Mouse (Mus musculus) monocyte, adult 5-6 weeks (primary cell): ENCODE data around the gene Atp6v1g2. TPM values are rescaled to one million over a fixed set of nuclear protein-coding genes. Genes with fewer than 3 reads are reported as not detected.

Experiments
- ATAC-seq: fragments of 153-309, 156-312 bp; replicated peaks from 2 replicates; pipeline ENCODE4 v1.8.0; 2017; ENCODE audit warnings: mild to moderate bottlenecking; ENCODE audit not compliant: low TSS enrichment, insufficient number of reproducible peaks, severe bottlenecking, poor library complexity, low FRiP score
- total RNA-seq: library from RNA; stranded (forward); fragments of 200-1000, 200-491, 200-594 nt; gene quantifications from 3 replicates; pipeline ENCODE4 v1.2.3, GENCODE M21; 2017

Atp6v1g2 gene
- total RNA-seq, 1 experiment from 2014 or later, result 6.5 TPM

- ATAC-seq, result peak; percentile 85
Observed at GRCm38 (mm10) chr17:35200398-35200797, 33.1 kb upstream of the Atp6v1g2 start.

GRCm38 (mm10) chr17:35201128-35201527 lies 32.3 kb upstream of the Atp6v1g2 start:
- ATAC-seq, result no peak

DNA sequence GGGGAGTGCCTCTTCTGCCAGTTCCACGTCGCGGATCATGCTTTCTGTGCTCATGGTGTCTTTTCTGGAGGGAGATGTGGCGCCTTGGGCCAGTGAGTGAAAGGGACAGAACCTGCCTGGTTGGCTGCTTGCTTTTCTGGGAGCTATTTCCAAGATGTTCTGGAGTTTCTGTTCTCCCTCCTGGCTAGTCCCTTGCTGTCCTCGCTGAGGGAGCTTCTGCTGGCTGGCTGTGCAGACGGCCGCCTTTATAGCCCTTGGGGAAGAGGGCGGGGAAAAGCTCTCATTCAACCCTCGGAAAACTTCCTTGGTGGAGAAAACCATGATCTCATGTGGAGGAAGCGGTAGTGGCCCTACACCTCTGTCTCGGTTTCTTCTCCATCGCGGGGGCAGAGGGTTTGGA lies 31.7 kb upstream of the Atp6v1g2 start, which contains the start of gene Tnf:
TSS of gene Tnf (minus strand) at position 221 of the 400 bp plus-strand sequence.
- peak; percentile 62 for ATAC-seq

- no peak for ATAC-seq
Observed at GRCm38 (mm10) chr17:35202442-35202841, 31.0 kb upstream of the Atp6v1g2 start.

DNA sequence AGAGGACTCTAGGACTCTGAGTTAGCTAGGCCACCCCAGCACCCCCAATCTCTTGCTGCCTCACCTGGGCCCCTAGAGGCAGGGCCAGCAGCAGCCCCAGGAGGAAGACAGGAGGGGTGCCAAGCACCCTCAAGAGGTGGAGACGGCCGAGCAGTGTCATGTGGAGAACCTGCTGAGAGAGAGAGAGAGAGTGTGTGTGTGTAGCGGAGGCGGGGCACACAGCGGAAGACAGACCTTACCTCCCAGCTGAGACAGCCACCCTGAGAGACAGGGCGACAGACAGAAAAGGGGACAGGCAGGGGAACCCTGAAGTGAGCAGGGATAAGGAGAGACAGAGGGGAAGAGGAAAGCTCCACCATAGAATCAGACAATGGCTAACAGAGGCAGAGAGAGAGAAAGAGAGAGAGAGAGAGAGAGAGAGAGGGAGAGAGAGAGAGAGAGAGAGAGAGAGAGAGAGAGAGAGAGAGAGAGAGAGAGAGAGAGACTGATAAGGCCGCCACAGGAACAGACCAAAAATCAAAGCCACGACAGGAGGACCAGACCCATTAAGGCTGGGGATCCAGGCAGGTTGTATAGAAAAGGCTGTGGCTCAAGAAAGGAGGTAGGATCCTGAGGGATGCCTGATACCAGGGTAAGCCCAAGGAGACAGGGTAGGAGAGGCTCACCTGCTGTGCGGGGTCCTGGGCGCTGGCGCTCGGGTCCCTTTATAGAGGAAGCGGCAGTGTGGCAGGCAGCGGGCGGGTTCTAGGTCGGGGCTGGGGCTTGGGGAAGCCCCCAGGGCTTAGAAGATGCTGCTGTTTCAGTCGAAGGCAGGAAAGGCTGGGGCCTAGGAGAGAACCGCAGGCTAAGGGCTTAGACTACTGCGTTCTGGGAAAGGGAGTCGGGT lies 28.7 kb upstream of the Atp6v1g2 start, which contains the start of gene Lta:
TSS of gene Lta (minus strand) at position 858 of the 886 bp plus-strand sequence.
- no peak for ATAC-seq

- no peak for ATAC-seq
Observed at GRCm38 (mm10) chr17:35205380-35205769, 28.1 kb upstream of the Atp6v1g2 start.

DNA sequence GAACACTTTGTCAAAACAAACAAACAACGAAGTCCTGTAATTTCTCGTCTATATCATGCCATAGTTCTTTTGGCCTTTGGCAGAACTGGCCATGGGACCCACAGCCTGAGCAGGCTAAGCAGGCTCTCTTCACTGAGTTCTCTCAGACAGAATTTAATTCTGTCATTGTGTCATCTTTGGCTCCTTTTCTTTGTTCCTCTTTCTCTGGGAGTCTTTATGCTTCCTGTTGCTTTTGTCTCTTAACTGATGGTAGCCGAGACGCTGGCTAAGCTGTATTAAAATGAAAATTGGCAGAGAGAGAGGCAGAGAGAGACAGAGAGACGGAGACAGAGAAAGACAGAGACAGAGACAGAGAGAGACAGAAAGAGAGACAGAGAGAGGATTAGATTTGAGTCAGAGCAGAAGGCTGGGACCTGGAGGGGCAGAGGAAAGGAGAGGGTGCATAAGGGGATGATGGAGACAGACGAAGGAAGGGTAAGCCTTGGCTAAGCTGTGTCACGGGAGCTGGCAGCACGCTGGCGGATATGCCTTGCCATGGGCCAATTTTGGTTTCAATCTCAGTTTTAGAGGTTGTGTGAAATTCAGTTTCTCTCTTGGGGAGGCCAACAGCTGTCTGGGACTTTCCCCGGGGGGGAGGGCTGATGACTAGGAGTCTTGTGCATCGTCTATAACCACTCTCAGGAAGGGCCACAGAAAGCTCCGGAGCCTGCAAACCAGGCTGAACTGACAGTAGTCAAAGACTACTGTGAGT lies 23.5 kb upstream of the Atp6v1g2 start:
- ATAC-seq, result peak; percentile 95

GRCm38 (mm10) chr17:35210593-35210992 lies 22.9 kb upstream of the Atp6v1g2 start:
- no peak for ATAC-seq

- ATAC-seq, result no peak
Observed at GRCm38 (mm10) chr17:35213071-35213470, 20.4 kb upstream of the Atp6v1g2 start.

DNA sequence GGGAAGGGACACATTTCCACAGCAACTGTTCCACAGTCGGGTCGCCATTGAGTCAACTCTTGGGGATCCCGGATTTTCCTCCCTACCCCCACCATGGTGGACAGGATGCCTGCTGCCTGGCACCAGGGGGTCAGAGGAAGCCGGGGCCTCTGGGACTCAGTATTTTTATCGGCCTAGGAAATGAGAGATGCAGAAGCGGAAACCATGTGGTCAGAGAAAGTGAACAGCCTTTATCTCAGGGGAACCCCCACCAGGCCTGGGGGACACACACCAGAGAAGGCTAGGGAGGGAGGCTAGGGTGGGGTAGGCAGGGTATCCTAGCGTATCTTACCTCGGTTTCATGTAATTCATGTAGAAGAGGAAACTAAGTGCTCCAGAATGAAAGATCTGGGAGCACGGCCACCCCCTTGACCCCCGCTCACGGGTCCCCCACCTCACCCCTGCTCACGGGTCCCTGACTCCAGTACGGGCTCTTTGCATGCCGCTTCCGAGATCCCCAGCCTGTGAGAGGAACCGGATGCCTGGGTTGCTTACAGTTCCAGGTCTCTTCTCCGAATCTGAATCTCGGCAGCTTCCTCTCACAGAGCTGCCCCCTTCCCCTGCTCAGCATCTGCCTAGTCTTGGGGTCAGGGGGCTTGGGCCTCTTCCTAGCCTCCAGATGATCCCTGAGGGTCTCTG lies 14.8 kb upstream of the Atp6v1g2 start:
- ATAC-seq, result peak; percentile 50

DNA sequence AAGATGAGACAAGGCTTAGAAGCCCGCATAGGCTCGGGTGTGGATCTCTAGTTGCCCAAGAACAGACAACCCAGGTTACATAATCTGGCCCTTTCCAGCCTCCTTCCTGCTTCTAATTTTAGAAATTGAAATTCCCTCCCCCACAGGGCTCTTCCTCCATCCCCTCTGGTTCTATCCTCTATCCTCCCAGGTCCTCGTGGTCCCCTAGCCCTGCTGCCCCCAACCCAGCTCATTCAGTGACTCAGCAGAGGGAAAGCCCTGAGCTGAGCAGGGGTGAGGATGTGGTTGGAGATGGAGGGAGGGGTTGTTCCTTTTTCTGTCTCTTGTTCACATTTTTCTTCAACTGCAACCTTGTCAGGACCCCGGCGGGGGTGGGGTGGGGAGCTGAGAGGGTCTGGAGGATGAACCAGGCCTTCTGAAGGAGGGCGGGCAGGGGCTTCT lies 13.8 kb upstream of the Atp6v1g2 start:
- peak; percentile 72 for ATAC-seq

- ATAC-seq, result no peak
Observed at GRCm38 (mm10) chr17:35220156-35220952, 13.1 kb upstream of the Atp6v1g2 start, which contains the start of gene Gm16181. Gene Gm16181, plus strand, starts transcription at chr17:35220834.

DNA sequence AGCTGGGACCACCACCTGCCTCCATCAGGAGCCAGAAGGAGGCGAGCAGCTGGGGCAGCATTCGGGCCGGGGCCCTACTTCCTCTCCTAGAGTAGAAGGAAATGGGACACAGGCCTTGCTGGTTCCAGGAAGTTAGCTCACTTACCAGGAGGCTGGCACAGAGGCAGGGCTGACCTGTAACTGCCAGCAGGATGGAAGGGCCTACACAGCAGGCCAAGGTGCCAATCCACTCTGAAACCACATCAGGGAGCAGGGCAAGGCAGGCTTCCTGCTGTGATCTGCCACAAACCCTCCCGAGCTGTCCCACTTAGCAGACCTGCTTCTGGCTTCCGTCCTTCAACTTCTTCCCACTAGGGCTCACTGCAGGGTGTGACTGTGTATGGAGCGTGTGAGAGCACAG lies 11.2 kb upstream of the Atp6v1g2 start:
- peak; percentile 40; the same call in 1 of the 2 replicates for ATAC-seq

DNA sequence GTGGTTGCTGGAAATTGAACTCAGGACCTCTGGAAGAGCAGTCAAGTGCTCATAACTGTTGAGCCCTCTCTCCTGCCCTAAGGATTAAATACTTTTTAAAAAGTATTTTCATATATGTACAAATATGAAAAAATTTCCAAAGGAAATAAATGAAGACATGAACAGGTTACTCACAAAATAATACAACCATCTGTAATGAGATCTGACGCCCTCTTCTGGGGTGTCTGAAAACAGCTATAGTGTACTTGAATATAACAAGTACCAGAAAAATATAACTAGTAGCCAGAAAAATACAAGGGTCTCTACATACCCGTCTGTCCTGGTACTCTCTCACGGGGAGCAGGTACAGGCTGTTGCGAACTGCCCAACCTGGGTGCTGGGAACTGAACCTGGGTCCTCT lies 8.8 kb upstream of the Atp6v1g2 start:
- no peak for ATAC-seq

DNA sequence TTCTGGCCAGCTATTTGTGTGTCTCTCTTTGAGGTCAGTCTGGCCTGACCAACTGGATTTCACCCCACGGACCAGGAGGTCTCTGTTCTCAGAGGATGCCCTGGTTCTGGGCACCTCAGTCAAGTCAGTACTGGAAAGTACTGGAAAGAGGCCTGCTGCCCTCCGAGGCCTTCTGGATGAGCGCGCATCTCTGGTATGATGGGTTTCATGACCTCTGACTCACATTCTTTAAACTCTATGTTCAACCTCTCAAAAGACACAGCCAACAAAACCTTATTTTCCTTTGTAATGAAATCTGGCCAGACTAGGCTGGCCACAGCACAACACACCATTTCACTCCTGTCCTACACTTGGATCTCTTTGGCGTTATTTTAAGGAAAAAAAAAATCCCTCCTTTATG lies 8.0 kb upstream of the Atp6v1g2 start:
- no peak for ATAC-seq

DNA sequence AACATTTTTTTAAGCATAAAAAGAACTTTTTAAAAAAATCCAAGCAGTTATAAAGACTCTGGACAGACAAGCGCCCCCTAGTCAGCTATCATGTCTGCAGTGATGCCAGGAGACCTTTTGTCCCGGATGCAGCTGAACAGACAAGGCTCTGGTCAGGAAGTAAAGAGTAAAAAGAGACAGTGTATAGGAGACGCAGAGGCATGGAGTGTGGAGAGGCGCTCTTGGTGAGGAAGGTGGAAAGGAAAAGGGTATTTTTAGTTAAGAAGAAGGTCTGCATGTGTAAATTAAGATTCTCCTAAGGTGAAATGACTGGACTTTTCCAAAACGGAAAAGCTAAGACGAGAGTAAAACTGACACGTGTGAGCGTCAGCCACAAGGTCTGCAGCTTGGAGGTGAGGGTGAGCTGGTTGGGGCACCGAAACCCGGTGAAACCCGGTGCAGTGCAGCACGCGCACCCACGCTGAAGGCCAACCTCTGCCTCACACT lies 6.9 kb upstream of the Atp6v1g2 start:
- no peak for ATAC-seq

GRCm38 (mm10) chr17:35231022-35231421 lies 2.4 kb upstream of the Atp6v1g2 start:
- ATAC-seq, result peak; percentile 51

- peak; percentile 33; the same call in 1 of the 2 replicates for ATAC-seq
Observed at GRCm38 (mm10) chr17:35232043-35232442, 1.4 kb upstream of the Atp6v1g2 start.
